Mouse (Mus musculus): Measurements from ENCODE around the gene Sv2c. TPM values are rescaled to one million over a fixed set of nuclear protein-coding genes. Genes with fewer than 3 reads are reported as not detected.
A peak's percentile ranks its signal among the peaks of the same experiment; 100 is the strongest.
"Not testable (repeated sequence)": the region's sequence is repeated elsewhere in the genome, so short reads cannot be mapped to it uniquely, and the experiment has no call there.

The Sv2c gene
- polyA plus RNA-seq, 1 experiment, result 0.29 TPM

GRCm38 (mm10) chr13:96081276-96081675 lies 51.1 kb downstream of the Sv2c start, which contains the start of gene Gm20075:
Gene Gm20075, minus strand, starts transcription at chr13:96081376.
- 82% methylated on average over 3 of the region's 3 CpGs for WGBS
- not testable (repeated sequence) for DNase-seq (ENCODE audit: low read depth, low spot score)

GRCm38 (mm10) chr13:96073555-96073954 lies 58.8 kb downstream of the Sv2c start:
- WGBS, result 42% methylated on average over 8 of the region's 8 CpGs
- DNase-seq (ENCODE audit: low read depth, low spot score), result no peak

GRCm38 (mm10) chr13:96052755-96053154 lies 79.6 kb downstream of the Sv2c start:
- 81% methylated on average over 3 of the region's 3 CpGs for WGBS
- DNase-seq (ENCODE audit: low read depth, low spot score), result no peak

- DNase-seq (ENCODE audit: low read depth, low spot score), result no peak
- WGBS, result 66% methylated on average over 5 of the region's 5 CpGs
Observed at GRCm38 (mm10) chr13:96045396-96045795, 87.0 kb downstream of the Sv2c start.

GRCm38 (mm10) chr13:96040275-96041042 lies 91.9 kb downstream of the Sv2c start:
- 70% methylated on average over 11 of the region's 11 CpGs for WGBS
- DNase-seq (ENCODE audit: low read depth, low spot score), result no peak

GRCm38 (mm10) chr13:96039536-96039935 lies 92.8 kb downstream of the Sv2c start:
- DNase-seq (ENCODE audit: low read depth, low spot score), result no peak
- 27% methylated on average over 1 of the region's 1 CpGs for WGBS

- peak; percentile 8 for DNase-seq (ENCODE audit: low read depth, low spot score)
- 62% methylated on average over 19 of the region's 19 CpGs for WGBS
Observed at GRCm38 (mm10) chr13:96030368-96031223, 101.8 kb downstream of the Sv2c start.

GRCm38 (mm10) chr13:96023858-96024257 lies 108.5 kb downstream of the Sv2c start:
- DNase-seq (ENCODE audit: low read depth, low spot score), result no peak
- WGBS, result 80% methylated on average over 11 of the region's 11 CpGs

GRCm38 (mm10) chr13:96015516-96015915 lies 116.9 kb downstream of the Sv2c start:
- 92% methylated on average over 3 of the region's 3 CpGs for WGBS
- no peak for DNase-seq (ENCODE audit: low read depth, low spot score)

- no peak for DNase-seq (ENCODE audit: low read depth, low spot score)
- 13% methylated on average over 11 of the region's 11 CpGs for WGBS
Observed at GRCm38 (mm10) chr13:96010861-96011511, 121.4 kb downstream of the Sv2c start.

- WGBS, result 71% methylated on average over 9 of the region's 9 CpGs
- no peak for DNase-seq (ENCODE audit: low read depth, low spot score)
Observed at GRCm38 (mm10) chr13:96008975-96009374, 123.4 kb downstream of the Sv2c start.

GRCm38 (mm10) chr13:96008154-96008553 lies 124.2 kb downstream of the Sv2c start:
- no peak for DNase-seq (ENCODE audit: low read depth, low spot score)
- WGBS, result 70% methylated on average over 3 of the region's 3 CpGs

GRCm38 (mm10) chr13:96003539-96003938 lies 128.8 kb downstream of the Sv2c start:
- 90% methylated on average over 3 of the region's 3 CpGs for WGBS

GRCm38 (mm10) chr13:96002475-96002874 lies 129.9 kb downstream of the Sv2c start:
- 47% methylated on average over 5 of the region's 5 CpGs for WGBS

More at GRCm38 (mm10) chr13:96003539-96003938, 128.8 kb downstream of the Sv2c start:
- DNase-seq (ENCODE audit: low read depth, low spot score), result no peak

GRCm38 (mm10) chr13:95999396-95999795 lies 133.0 kb downstream of the Sv2c start:
- no peak for DNase-seq (ENCODE audit: low read depth, low spot score)
- WGBS, result 60% methylated on average over 10 of the region's 10 CpGs

More at GRCm38 (mm10) chr13:96002475-96002874, 129.9 kb downstream of the Sv2c start:
- DNase-seq (ENCODE audit: low read depth, low spot score), result no peak

- DNase-seq (ENCODE audit: low read depth, low spot score), result no peak
- WGBS, result 62% methylated on average over 2 of the region's 2 CpGs
Observed at GRCm38 (mm10) chr13:95997294-95997693, 135.1 kb downstream of the Sv2c start.

- no peak for DNase-seq (ENCODE audit: low read depth, low spot score)
- 70% methylated on average over 27 of the region's 27 CpGs for WGBS
Observed at GRCm38 (mm10) chr13:95994705-95995703, 137.4 kb downstream of the Sv2c start.

- no peak for DNase-seq (ENCODE audit: low read depth, low spot score)
- 69% methylated on average over 9 of the region's 9 CpGs for WGBS
Observed at GRCm38 (mm10) chr13:95988181-95988580, 144.2 kb downstream of the Sv2c start.

- 84% methylated on average over 5 of the region's 5 CpGs for WGBS
- DNase-seq (ENCODE audit: low read depth, low spot score), result no peak
Observed at GRCm38 (mm10) chr13:95987147-95987546, 145.2 kb downstream of the Sv2c start.
